Mouse (Mus musculus) macrophage (primary cell): ENCODE measurements around the gene Bard1. TPM values are rescaled to one million over a fixed set of nuclear protein-coding genes. Genes with fewer than 3 reads are reported as not detected.

ENCODE experiments used
- H3K27ac ChIP-seq: fragments of 350-480 bp; formaldehyde crosslinking; 2 replicates; pipeline ENCODE4 v1.9.0; 2021
- H3K36me3 ChIP-seq: fragments of 350-480 bp; formaldehyde crosslinking; 2 replicates; pipeline ENCODE4 v1.9.0; 2021; ENCODE audit errors: inconsistent target
- H3K4me3 ChIP-seq: fragments of 350-480 bp; formaldehyde crosslinking; 2 replicates; pipeline ENCODE4 v1.9.0; 2021; ENCODE audit errors: inconsistent target
- H3K79me2 ChIP-seq: fragments of 350-480 bp; formaldehyde crosslinking; 2 replicates; pipeline ENCODE4 v1.9.0; 2021; ENCODE audit errors: inconsistent target
- WGBS: methylation state at CpG from one replicate; pipeline ENCODE4 v1.1.7; 2026; ENCODE audit warnings: inconsistent platforms; ENCODE audit not compliant: missing documents; 5-methylcytosine and 5-hydroxymethylcytosine counted together
- polyA plus RNA-seq: library from polyadenylated mRNA; stranded (reverse); fragments of 250-400 nt; gene quantifications from 3 replicates; pipeline ENCODE4 v1.2.4, GENCODE M21; 2018; ENCODE audit warnings: inconsistent platforms

Bard1 gene
- polyA plus RNA-seq, 1 experiment from 2014 or later = 0.92 TPM

- peaks cover 95% of the 10 kb centered on the region for H3K79me2 ChIP-seq
- H3K4me3 ChIP-seq = no peak overlapping the region
- H3K36me3 ChIP-seq = no peaks in the 10 kb centered on the region
- no peak overlapping the region for H3K27ac ChIP-seq
- 100% methylated on average over 2 of the region's 2 CpGs for WGBS
Observed at GRCm38 (mm10) chr1:71095211-71095805, 7.6 kb downstream of the Bard1 start.

GRCm38 (mm10) chr1:71075651-71076050, 27.3 kb downstream of the Bard1 start:
- Histone ChIP-seq H3K4me3 (no peak overlapping the region), H3K27ac (no peak overlapping the region), H3K79me2 (no peaks in the 10 kb centered on the region), H3K36me3 (no peaks in the 10 kb centered on the region)
- WGBS = 97% methylated on average over 3 of the region's 3 CpGs

- Histone ChIP-seq H3K36me3 (no peaks in the 10 kb centered on the region), H3K4me3 (no peak overlapping the region), H3K27ac (no peak overlapping the region), H3K79me2 (no peaks in the 10 kb centered on the region)
Observed at GRCm38 (mm10) chr1:71070771-71071170, 32.2 kb downstream of the Bard1 start.

- 91% methylated on average over 3 of the region's 3 CpGs for WGBS
- no peaks in the 10 kb centered on the region for H3K79me2 ChIP-seq
- no peaks in the 10 kb centered on the region for H3K36me3 ChIP-seq
- no peak overlapping the region for H3K27ac ChIP-seq
- no peak overlapping the region for H3K4me3 ChIP-seq
Observed at GRCm38 (mm10) chr1:71068728-71069304, 34.1 kb downstream of the Bard1 start.

GRCm38 (mm10) chr1:71063885-71064492, 39.0 kb downstream of the Bard1 start:
- no peaks in the 10 kb centered on the region for H3K79me2 ChIP-seq
- H3K4me3 ChIP-seq = no peak overlapping the region
- no peak overlapping the region for H3K27ac ChIP-seq
- 95% methylated on average over 16 of the region's 16 CpGs for WGBS
- H3K36me3 ChIP-seq = no peaks in the 10 kb centered on the region

GRCm38 (mm10) chr1:71056143-71056542, 46.8 kb downstream of the Bard1 start:
- H3K27ac ChIP-seq = no peak overlapping the region
- H3K4me3 ChIP-seq = no peak overlapping the region
- H3K36me3 ChIP-seq = no peaks in the 10 kb centered on the region
- 88% methylated on average over 4 of the region's 4 CpGs for WGBS
- no peaks in the 10 kb centered on the region for H3K79me2 ChIP-seq

- H3K79me2 ChIP-seq = no peaks in the 10 kb centered on the region
- WGBS = 100% methylated on average over 1 of the region's 1 CpGs
- H3K36me3 ChIP-seq = no peaks in the 10 kb centered on the region
- H3K27ac ChIP-seq = no peak overlapping the region
- no peak overlapping the region for H3K4me3 ChIP-seq
Observed at GRCm38 (mm10) chr1:71055454-71055853, 47.5 kb downstream of the Bard1 start.

GRCm38 (mm10) chr1:71052756-71053155, 50.2 kb downstream of the Bard1 start:
- Histone ChIP-seq H3K79me2 (no peaks in the 10 kb centered on the region), H3K4me3 (no peak overlapping the region), H3K36me3 (no peaks in the 10 kb centered on the region), H3K27ac (no peak overlapping the region)
- WGBS = 97% methylated on average over 2 of the region's 2 CpGs

- WGBS = 94% methylated on average over 3 of the region's 3 CpGs
- no peak overlapping the region for H3K27ac ChIP-seq
- H3K36me3 ChIP-seq = no peaks in the 10 kb centered on the region
- no peaks in the 10 kb centered on the region for H3K79me2 ChIP-seq
- no peak overlapping the region for H3K4me3 ChIP-seq
Observed at GRCm38 (mm10) chr1:71052252-71052651, 50.7 kb downstream of the Bard1 start.

GRCm38 (mm10) chr1:71045141-71045540, 57.8 kb downstream of the Bard1 start:
- WGBS = 49% methylated on average over 2 of the region's 2 CpGs
- no peaks in the 10 kb centered on the region for H3K79me2 ChIP-seq
- no peaks in the 10 kb centered on the region for H3K36me3 ChIP-seq
- H3K4me3 ChIP-seq = no peak overlapping the region
- H3K27ac ChIP-seq = no peak overlapping the region

- Histone ChIP-seq H3K27ac (no peak overlapping the region), H3K79me2 (no peaks in the 10 kb centered on the region), H3K4me3 (no peak overlapping the region), H3K36me3 (no peaks in the 10 kb centered on the region)
- WGBS = 97% methylated on average over 3 of the region's 3 CpGs
Observed at GRCm38 (mm10) chr1:71043951-71044350, 59.0 kb downstream of the Bard1 start.

GRCm38 (mm10) chr1:71036999-71037398, 65.9 kb downstream of the Bard1 start:
- 98% methylated on average over 7 of the region's 7 CpGs for WGBS
- Histone ChIP-seq H3K27ac (no peak overlapping the region), H3K79me2 (no peaks in the 10 kb centered on the region), H3K36me3 (no peaks in the 10 kb centered on the region), H3K4me3 (no peak overlapping the region)

- H3K4me3 ChIP-seq = no peak overlapping the region
- no peaks in the 10 kb centered on the region for H3K79me2 ChIP-seq
- WGBS = 94% methylated on average over 1 of the region's 1 CpGs
- H3K27ac ChIP-seq = no peak overlapping the region
- no peaks in the 10 kb centered on the region for H3K36me3 ChIP-seq
Observed at GRCm38 (mm10) chr1:71035565-71035964, 67.4 kb downstream of the Bard1 start.

GRCm38 (mm10) chr1:71022766-71023165, 80.2 kb downstream of the Bard1 start:
- 16% methylated on average over 5 of the region's 5 CpGs for WGBS
- Histone ChIP-seq H3K79me2 (no peaks in the 10 kb centered on the region), H3K4me3 (no peak overlapping the region), H3K27ac (no peak overlapping the region), H3K36me3 (no peaks in the 10 kb centered on the region)

GRCm38 (mm10) chr1:71014345-71014744, 88.6 kb downstream of the Bard1 start:
- no peaks in the 10 kb centered on the region for H3K79me2 ChIP-seq
- H3K27ac ChIP-seq = no peak overlapping the region
- H3K36me3 ChIP-seq = no peaks in the 10 kb centered on the region
- H3K4me3 ChIP-seq = no peak overlapping the region
